Mouse (Mus musculus): ENCODE results near the gene Prr15l. TPM values are rescaled to one million over a fixed set of nuclear protein-coding genes. Genes with fewer than 3 reads are reported as not detected.

Prr15l gene
- polyA plus RNA-seq, 1 experiment from 2014 or later: 0.16 TPM

- H3K4me1 ChIP-seq (ENCODE audit: control insufficient read depth, insufficient read depth, low read length): 0 out of 2 replicates have a peak, but pooled peaks cover 2% of the 10 kb centered on the region
- no peak overlapping the region for H3K27ac ChIP-seq (replicated peaks; ENCODE audit: low read depth, low read length)
- H3K36me3 ChIP-seq (ENCODE audit: control insufficient read depth, insufficient read depth, low read length): no peaks in the 10 kb centered on the region
- no peak overlapping the region for H3K4me2 ChIP-seq (ENCODE audit: low read length)
- no peak overlapping the region for H3K9ac ChIP-seq (replicated peaks; ENCODE audit: low read length)
- DNase-seq (no peak), ATAC-seq (ENCODE audit: low FRiP score, low TSS enrichment) (no peak)
- no peaks in the 10 kb centered on the region for H3K9me3 ChIP-seq (ENCODE audit: control insufficient read depth, low read length)
- H3K4me3 ChIP-seq (replicated peaks; ENCODE audit: low read depth, low read length): no peak overlapping the region
- WGBS: 89% methylated on average over 6 of the region's 6 CpGs
- H3K27me3 ChIP-seq (ENCODE audit: control insufficient read depth, insufficient read depth, low read length): no peaks in the 10 kb centered on the region
These were observed 10.5 kb downstream of the Prr15l start for GRCm38 (mm10) chr11:96938426-96938800.

- H3K4me2 ChIP-seq (ENCODE audit: low read length): no peak overlapping the region
- ATAC-seq (ENCODE audit: low FRiP score, low TSS enrichment): no peak
- H3K36me3 ChIP-seq (ENCODE audit: control insufficient read depth, insufficient read depth, low read length): no peaks in the 10 kb centered on the region
- no peak for DNase-seq
- no peaks in the 10 kb centered on the region for H3K9me3 ChIP-seq (ENCODE audit: control insufficient read depth, low read length)
- peaks cover 10% of the 10 kb centered on the region; the same call in 1 of the 2 replicates for H3K4me1 ChIP-seq (ENCODE audit: control insufficient read depth, insufficient read depth, low read length)
- no peak overlapping the region for H3K4me3 ChIP-seq (replicated peaks; ENCODE audit: low read depth, low read length)
- H3K27ac ChIP-seq (replicated peaks; ENCODE audit: low read depth, low read length): no peak overlapping the region
- H3K9ac ChIP-seq (replicated peaks; ENCODE audit: low read length): no peak overlapping the region
- 78% methylated on average over 16 of the region's 16 CpGs for WGBS
- no peaks in the 10 kb centered on the region for H3K27me3 ChIP-seq (ENCODE audit: control insufficient read depth, insufficient read depth, low read length)
These were observed 12.9 kb downstream of the Prr15l start for GRCm38 (mm10) chr11:96940578-96941465.

GRCm38 (mm10) chr11:96941989-96942590 is 14.2 kb downstream of the Prr15l start:
- H3K27ac ChIP-seq (replicated peaks; ENCODE audit: low read depth, low read length): no peak overlapping the region
- ATAC-seq (ENCODE audit: low FRiP score, low TSS enrichment) (no peak), DNase-seq (no peak)
- peaks cover 10% of the 10 kb centered on the region; the same call in 1 of the 2 replicates for H3K4me1 ChIP-seq (ENCODE audit: control insufficient read depth, insufficient read depth, low read length)
- no peak overlapping the region for H3K4me2 ChIP-seq (ENCODE audit: low read length)
- 80% methylated on average over 6 of the region's 6 CpGs for WGBS
- H3K9me3 ChIP-seq (ENCODE audit: control insufficient read depth, low read length): no peaks in the 10 kb centered on the region
- H3K27me3 ChIP-seq (ENCODE audit: control insufficient read depth, insufficient read depth, low read length): no peaks in the 10 kb centered on the region
- no peak overlapping the region for H3K9ac ChIP-seq (replicated peaks; ENCODE audit: low read length)
- H3K4me3 ChIP-seq (replicated peaks; ENCODE audit: low read depth, low read length): no peak overlapping the region
- H3K36me3 ChIP-seq (ENCODE audit: control insufficient read depth, insufficient read depth, low read length): no peaks in the 10 kb centered on the region

GRCm38 (mm10) chr11:96943746-96944304 is 15.9 kb downstream of the Prr15l start, which contains the start of gene Pnpo:
Gene Pnpo (minus strand): TSS chr11:96943986.
- no peaks in the 10 kb centered on the region for H3K9me3 ChIP-seq (ENCODE audit: control insufficient read depth, low read length)
- H3K27ac ChIP-seq (replicated peaks; ENCODE audit: low read depth, low read length): no peak within 1 kb of the TSS
- peaks cover 10% of the 10 kb centered on the region; the same call in 1 of the 2 replicates for H3K4me1 ChIP-seq (ENCODE audit: control insufficient read depth, insufficient read depth, low read length)
- under 1% methylated on average over 29 of the region's 29 CpGs for WGBS
- H3K9ac ChIP-seq (replicated peaks; ENCODE audit: low read length): peak within 1 kb of the TSS; percentile 51; the same call in 1 of the 2 replicates
- no peaks in the 10 kb centered on the region for H3K36me3 ChIP-seq (ENCODE audit: control insufficient read depth, insufficient read depth, low read length)
- H3K4me2 ChIP-seq (ENCODE audit: low read length): peak within 1 kb of the TSS; percentile 89
- H3K27me3 ChIP-seq (ENCODE audit: control insufficient read depth, insufficient read depth, low read length): no peaks in the 10 kb centered on the region
- peak; percentile 95 for DNase-seq
- ATAC-seq (ENCODE audit: low FRiP score, low TSS enrichment): peak; percentile 96
- H3K4me3 ChIP-seq (replicated peaks; ENCODE audit: low read depth, low read length): peak within 1 kb of the TSS; percentile 50

- peak overlapping the region; percentile 89 for H3K4me2 ChIP-seq (ENCODE audit: low read length)
- H3K9me3 ChIP-seq (ENCODE audit: control insufficient read depth, low read length): no peaks in the 10 kb centered on the region
- DNase-seq (no peak), ATAC-seq (ENCODE audit: low FRiP score, low TSS enrichment) (no peak)
- H3K4me3 ChIP-seq (replicated peaks; ENCODE audit: low read depth, low read length): peak overlapping the region; percentile 50; the same call in 1 of the 2 replicates
- WGBS: 89% methylated on average over 14 of the region's 14 CpGs
- H3K27me3 ChIP-seq (ENCODE audit: control insufficient read depth, insufficient read depth, low read length): no peaks in the 10 kb centered on the region
- H3K36me3 ChIP-seq (ENCODE audit: control insufficient read depth, insufficient read depth, low read length): no peaks in the 10 kb centered on the region
- no peak overlapping the region for H3K27ac ChIP-seq (replicated peaks; ENCODE audit: low read depth, low read length)
- no peak overlapping the region for H3K9ac ChIP-seq (replicated peaks; ENCODE audit: low read length)
- peaks cover 10% of the 10 kb centered on the region; the same call in 1 of the 2 replicates for H3K4me1 ChIP-seq (ENCODE audit: control insufficient read depth, insufficient read depth, low read length)
These were observed 17.1 kb downstream of the Prr15l start for GRCm38 (mm10) chr11:96944844-96945580.

- Histone ChIP-seq H3K27ac (replicated peaks; ENCODE audit: low read depth, low read length) (no peak overlapping the region), H3K9me3 (ENCODE audit: control insufficient read depth, low read length) (no peaks in the 10 kb centered on the region), H3K9ac (replicated peaks; ENCODE audit: low read length) (no peak overlapping the region), H3K4me3 (replicated peaks; ENCODE audit: low read depth, low read length) (no peak overlapping the region), H3K27me3 (ENCODE audit: control insufficient read depth, insufficient read depth, low read length) (no peaks in the 10 kb centered on the region), H3K4me1 (ENCODE audit: control insufficient read depth, insufficient read depth, low read length) (peaks cover 10% of the 10 kb centered on the region; the same call in 1 of the 2 replicates), H3K4me2 (ENCODE audit: low read length) (no peak overlapping the region), H3K36me3 (ENCODE audit: control insufficient read depth, insufficient read depth, low read length) (peaks cover 8% of the 10 kb centered on the region; the same call in 1 of the 2 replicates)
- WGBS: 69% methylated on average over 9 of the region's 9 CpGs
- ATAC-seq (ENCODE audit: low FRiP score, low TSS enrichment) (no peak), DNase-seq (peak; percentile 30)
These were observed 18.6 kb downstream of the Prr15l start for GRCm38 (mm10) chr11:96946498-96946897.

GRCm38 (mm10) chr11:96947849-96948248 is 19.9 kb downstream of the Prr15l start:
- ATAC-seq (ENCODE audit: low FRiP score, low TSS enrichment) (no peak), DNase-seq (no peak)
- Histone ChIP-seq H3K4me2 (ENCODE audit: low read length) (no peak overlapping the region), H3K4me3 (replicated peaks; ENCODE audit: low read depth, low read length) (no peak overlapping the region), H3K4me1 (ENCODE audit: control insufficient read depth, insufficient read depth, low read length) (peaks cover 10% of the 10 kb centered on the region; the same call in 1 of the 2 replicates), H3K9me3 (ENCODE audit: control insufficient read depth, low read length) (no peaks in the 10 kb centered on the region), H3K9ac (replicated peaks; ENCODE audit: low read length) (no peak overlapping the region), H3K36me3 (ENCODE audit: control insufficient read depth, insufficient read depth, low read length) (peaks cover 22% of the 10 kb centered on the region), H3K27me3 (ENCODE audit: control insufficient read depth, insufficient read depth, low read length) (no peaks in the 10 kb centered on the region), H3K27ac (replicated peaks; ENCODE audit: low read depth, low read length) (no peak overlapping the region)
- WGBS: 94% methylated on average over 4 of the region's 4 CpGs

GRCm38 (mm10) chr11:96950767-96951166 is 22.9 kb downstream of the Prr15l start:
- no peak overlapping the region for H3K4me3 ChIP-seq (replicated peaks; ENCODE audit: low read depth, low read length)
- no peak overlapping the region for H3K4me2 ChIP-seq (ENCODE audit: low read length)
- H3K9me3 ChIP-seq (ENCODE audit: control insufficient read depth, low read length): no peaks in the 10 kb centered on the region
- no peaks in the 10 kb centered on the region for H3K4me1 ChIP-seq (ENCODE audit: control insufficient read depth, insufficient read depth, low read length)
- 97% methylated on average over 3 of the region's 3 CpGs for WGBS
- H3K36me3 ChIP-seq (ENCODE audit: control insufficient read depth, insufficient read depth, low read length): peaks cover 49% of the 10 kb centered on the region
- ATAC-seq (ENCODE audit: low FRiP score, low TSS enrichment) (no peak), DNase-seq (no peak)
- no peak overlapping the region for H3K9ac ChIP-seq (replicated peaks; ENCODE audit: low read length)
- H3K27ac ChIP-seq (replicated peaks; ENCODE audit: low read depth, low read length): no peak overlapping the region
- H3K27me3 ChIP-seq (ENCODE audit: control insufficient read depth, insufficient read depth, low read length): no peaks in the 10 kb centered on the region

Data from midbrain, embryonic 14.5 days (tissue).